Mouse (Mus musculus): ENCODE data around the gene Gm28047. TPM values are rescaled to one million over a fixed set of nuclear protein-coding genes. Genes with fewer than 3 reads are reported as not detected.

Gene Gm28047
- polyA plus RNA-seq, 1 experiment = not detected

DNA sequence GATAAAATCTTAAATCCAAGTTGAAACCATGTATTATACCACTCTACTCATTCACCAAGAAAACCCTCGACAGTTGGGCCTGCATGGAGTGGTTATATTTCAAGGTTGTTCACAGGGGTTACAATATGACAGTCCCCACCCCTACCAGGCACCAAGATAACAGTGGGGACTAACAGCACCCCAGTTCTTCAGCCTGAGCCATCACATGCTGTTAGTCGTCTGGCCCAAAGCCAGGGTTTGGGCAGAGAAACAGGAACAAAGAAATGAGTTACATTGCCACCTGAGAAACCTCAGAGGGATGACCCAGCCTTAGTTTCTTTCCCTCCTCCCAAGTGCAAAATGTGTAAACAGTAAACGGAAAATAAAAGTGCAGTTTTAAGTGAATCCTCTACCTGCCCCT lies 125.5 kb downstream of the Gm28047 start:
- Histone ChIP-seq H3K79me2 (ENCODE audit: control insufficient read depth, insufficient read depth) (peaks cover 40% of the 10 kb centered on the region), H3K36me3 (ENCODE audit: control insufficient read depth, insufficient read depth) (peaks cover 99% of the 10 kb centered on the region), H3K79me3 (ENCODE audit: low read depth) (peaks cover 28% of the 10 kb centered on the region), H3ac (ENCODE audit: control insufficient read depth, insufficient read length, low read depth) (no peak overlapping the region), H3K27me3 (ENCODE audit: control insufficient read depth, insufficient read depth, insufficient read length) (no peaks in the 10 kb centered on the region), H3K4me3 (ENCODE audit: insufficient read depth, poor library complexity, severe bottlenecking) (no peak overlapping the region)
- no peak for TF ChIP-seq FOSL1 (IDR thresholded peaks at IDR 0.05; ENCODE audit: insufficient read depth, low read length, poor library complexity, severe bottlenecking)
- TF ChIP-seq MYOD1 (IDR thresholded peaks at IDR 0.05; ENCODE audit: control insufficient read depth, insufficient read length, low read depth) = no peak
- no peak for TF ChIP-seq MYOG (IDR thresholded peaks at IDR 0.05; ENCODE audit: control insufficient read depth, extremely low read depth, insufficient read length)
- TF ChIP-seq CTCF (IDR thresholded peaks at IDR 0.05; ENCODE audit: control insufficient read depth, insufficient read depth, insufficient read length) = no peak
- no peak for TF ChIP-seq MAX (IDR thresholded peaks at IDR 0.05)
- no peak for TF ChIP-seq CEBPB (IDR thresholded peaks at IDR 0.05; ENCODE audit: low read depth)

DNA sequence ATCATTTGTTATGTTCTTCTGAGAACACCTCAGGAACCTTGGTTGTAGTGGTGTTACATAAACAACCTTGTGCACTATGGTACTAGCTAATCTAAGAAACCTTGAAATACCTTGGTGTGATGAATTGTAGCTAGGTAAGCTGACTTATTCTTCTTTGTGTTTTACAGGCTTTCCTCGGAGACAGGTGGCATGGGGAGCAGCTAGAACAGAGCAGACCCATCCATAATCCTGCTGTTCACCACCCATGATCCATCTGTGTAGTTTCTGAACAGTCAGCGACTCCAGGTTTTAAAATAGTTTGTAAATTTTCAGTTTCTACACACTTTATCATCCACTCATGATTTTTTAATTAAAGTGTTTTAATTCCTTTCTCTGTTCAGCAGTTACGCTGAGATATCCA lies 126.5 kb downstream of the Gm28047 start:
- peaks cover 99% of the 10 kb centered on the region for H3K36me3 ChIP-seq (ENCODE audit: control insufficient read depth, insufficient read depth)
- H3ac ChIP-seq (ENCODE audit: control insufficient read depth, insufficient read length, low read depth) = no peak overlapping the region
- H3K79me2 ChIP-seq (ENCODE audit: control insufficient read depth, insufficient read depth) = peaks cover 51% of the 10 kb centered on the region
- peaks cover 38% of the 10 kb centered on the region for H3K79me3 ChIP-seq (ENCODE audit: low read depth)
- H3K27me3 ChIP-seq (ENCODE audit: control insufficient read depth, insufficient read depth, insufficient read length) = no peaks in the 10 kb centered on the region
- no peak overlapping the region for H3K4me3 ChIP-seq (ENCODE audit: insufficient read depth, poor library complexity, severe bottlenecking)
- TF ChIP-seq CEBPB (IDR thresholded peaks at IDR 0.05; ENCODE audit: low read depth) (no peak), MYOD1 (IDR thresholded peaks at IDR 0.05; ENCODE audit: control insufficient read depth, insufficient read length, low read depth) (no peak), MAX (IDR thresholded peaks at IDR 0.05) (no peak), MYOG (IDR thresholded peaks at IDR 0.05; ENCODE audit: control insufficient read depth, extremely low read depth, insufficient read length) (no peak), CTCF (IDR thresholded peaks at IDR 0.05; ENCODE audit: control insufficient read depth, insufficient read depth, insufficient read length) (no peak), USF1 (IDR thresholded peaks at IDR 0.05; ENCODE audit: low read depth) (no peak), FOSL1 (IDR thresholded peaks at IDR 0.05; ENCODE audit: insufficient read depth, low read length, poor library complexity, severe bottlenecking) (no peak)

DNA sequence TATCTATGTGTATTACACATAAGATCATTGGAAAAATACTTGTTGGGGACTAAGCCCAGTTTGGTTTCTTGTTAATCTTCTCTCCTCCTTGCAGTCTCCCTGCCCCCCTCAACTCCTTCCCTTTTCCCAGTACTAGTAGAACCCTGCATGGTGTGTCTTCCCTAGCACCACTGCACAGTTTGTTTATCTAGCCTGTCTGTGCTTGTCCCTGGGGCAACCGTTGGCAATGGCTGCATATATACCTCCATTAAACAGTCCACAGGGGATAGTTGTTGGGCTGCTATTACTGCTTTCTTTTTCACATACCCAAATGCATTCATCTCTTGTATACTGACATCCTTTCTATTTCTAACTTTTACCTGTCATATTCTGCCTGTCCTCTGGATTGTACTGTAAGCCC lies 137.2 kb downstream of the Gm28047 start:
- Histone ChIP-seq H3K79me2 (ENCODE audit: control insufficient read depth, insufficient read depth) (peaks cover 99% of the 10 kb centered on the region), H3K4me3 (ENCODE audit: insufficient read depth, poor library complexity, severe bottlenecking) (no peak overlapping the region), H3K36me3 (ENCODE audit: control insufficient read depth, insufficient read depth) (peaks cover 100% of the 10 kb centered on the region), H3ac (ENCODE audit: control insufficient read depth, insufficient read length, low read depth) (no peak overlapping the region), H3K79me3 (ENCODE audit: low read depth) (peaks cover 63% of the 10 kb centered on the region), H3K27me3 (ENCODE audit: control insufficient read depth, insufficient read depth, insufficient read length) (no peaks in the 10 kb centered on the region)
- no peak for TF ChIP-seq MYOD1 (IDR thresholded peaks at IDR 0.05; ENCODE audit: control insufficient read depth, insufficient read length, low read depth)
- no peak for TF ChIP-seq CEBPB (IDR thresholded peaks at IDR 0.05; ENCODE audit: low read depth)

- H3ac ChIP-seq (ENCODE audit: control insufficient read depth, insufficient read length, low read depth) = no peak overlapping the region
- TF ChIP-seq FOSL1 (IDR thresholded peaks at IDR 0.05; ENCODE audit: insufficient read depth, low read length, poor library complexity, severe bottlenecking) (no peak), MAX (IDR thresholded peaks at IDR 0.05) (no peak), CTCF (IDR thresholded peaks at IDR 0.05; ENCODE audit: control insufficient read depth, insufficient read depth, insufficient read length) (no peak), MYOD1 (IDR thresholded peaks at IDR 0.05; ENCODE audit: control insufficient read depth, insufficient read length, low read depth) (no peak), CEBPB (IDR thresholded peaks at IDR 0.05; ENCODE audit: low read depth) (no peak), MYOG (IDR thresholded peaks at IDR 0.05; ENCODE audit: control insufficient read depth, extremely low read depth, insufficient read length) (no peak), USF1 (IDR thresholded peaks at IDR 0.05; ENCODE audit: low read depth) (no peak)
- H3K27me3 ChIP-seq (ENCODE audit: control insufficient read depth, insufficient read depth, insufficient read length) = no peaks in the 10 kb centered on the region
- peaks cover 99% of the 10 kb centered on the region for H3K36me3 ChIP-seq (ENCODE audit: control insufficient read depth, insufficient read depth)
- H3K79me3 ChIP-seq (ENCODE audit: low read depth) = peaks cover 67% of the 10 kb centered on the region
- H3K79me2 ChIP-seq (ENCODE audit: control insufficient read depth, insufficient read depth) = peaks cover 99% of the 10 kb centered on the region
- H3K4me3 ChIP-seq (ENCODE audit: insufficient read depth, poor library complexity, severe bottlenecking) = no peak overlapping the region
Measured at GRCm38 (mm10) chr15:102485853-102486252, 139.0 kb downstream of the Gm28047 start.

GRCm38 (mm10) chr15:102483136-102483535 lies 141.7 kb downstream of the Gm28047 start:
- Histone ChIP-seq H3K4me3 (ENCODE audit: insufficient read depth, poor library complexity, severe bottlenecking) (no peak overlapping the region), H3ac (ENCODE audit: control insufficient read depth, insufficient read length, low read depth) (no peak overlapping the region), H3K79me3 (ENCODE audit: low read depth) (peaks cover 69% of the 10 kb centered on the region), H3K36me3 (ENCODE audit: control insufficient read depth, insufficient read depth) (peaks cover 97% of the 10 kb centered on the region), H3K27me3 (ENCODE audit: control insufficient read depth, insufficient read depth, insufficient read length) (no peaks in the 10 kb centered on the region), H3K79me2 (ENCODE audit: control insufficient read depth, insufficient read depth) (peaks cover 99% of the 10 kb centered on the region)
- TF ChIP-seq FOSL1 (IDR thresholded peaks at IDR 0.05; ENCODE audit: insufficient read depth, low read length, poor library complexity, severe bottlenecking) = no peak
- no peak for TF ChIP-seq CTCF (IDR thresholded peaks at IDR 0.05; ENCODE audit: control insufficient read depth, insufficient read depth, insufficient read length)
- no peak for TF ChIP-seq MYOD1 (IDR thresholded peaks at IDR 0.05; ENCODE audit: control insufficient read depth, insufficient read length, low read depth)

DNA sequence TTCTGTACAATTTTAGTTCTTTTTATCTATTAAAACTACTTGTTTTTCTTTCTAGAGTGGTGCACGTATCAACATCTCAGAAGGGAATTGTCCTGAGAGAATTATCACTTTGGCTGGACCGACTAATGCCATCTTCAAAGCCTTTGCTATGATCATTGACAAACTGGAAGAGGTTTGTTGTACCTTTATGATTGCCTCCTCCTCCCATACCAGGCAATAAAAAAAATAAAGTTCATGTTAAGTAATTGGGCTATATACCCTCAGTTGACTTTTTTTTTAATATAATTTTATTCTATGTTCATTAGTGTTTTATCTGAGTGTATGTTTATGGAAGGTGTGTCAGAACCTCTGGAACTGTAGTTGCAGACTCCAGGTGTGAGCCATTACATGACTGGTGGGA lies 150.3 kb downstream of the Gm28047 start:
- Histone ChIP-seq H3K27me3 (ENCODE audit: control insufficient read depth, insufficient read depth, insufficient read length) (no peaks in the 10 kb centered on the region), H3K79me2 (ENCODE audit: control insufficient read depth, insufficient read depth) (peaks cover 91% of the 10 kb centered on the region), H3K36me3 (ENCODE audit: control insufficient read depth, insufficient read depth) (peaks cover 79% of the 10 kb centered on the region), H3ac (ENCODE audit: control insufficient read depth, insufficient read length, low read depth) (no peak overlapping the region), H3K79me3 (ENCODE audit: low read depth) (peaks cover 78% of the 10 kb centered on the region), H3K4me3 (ENCODE audit: insufficient read depth, poor library complexity, severe bottlenecking) (no peak overlapping the region)
- TF ChIP-seq FOSL1 (IDR thresholded peaks at IDR 0.05; ENCODE audit: insufficient read depth, low read length, poor library complexity, severe bottlenecking) (no peak), CEBPB (IDR thresholded peaks at IDR 0.05; ENCODE audit: low read depth) (no peak), MYOG (IDR thresholded peaks at IDR 0.05; ENCODE audit: control insufficient read depth, extremely low read depth, insufficient read length) (no peak), MYOD1 (IDR thresholded peaks at IDR 0.05; ENCODE audit: control insufficient read depth, insufficient read length, low read depth) (no peak), USF1 (IDR thresholded peaks at IDR 0.05; ENCODE audit: low read depth) (no peak), CTCF (IDR thresholded peaks at IDR 0.05; ENCODE audit: control insufficient read depth, insufficient read depth, insufficient read length) (no peak)

Small RNA genes lying within 50 kb of the gene (microRNA-seq; reads per million reads assigned to microRNA genes)
- 0.20 reads per million for gene Mir688 (ENCODE audit: borderline microRNAs expressed)

Other genes with a start within 250 kb of the Gm28047 start
- gene Sp1, start 218.9 kb downstream of the Gm28047 start, polyA plus RNA-seq (2012; fragmentation: generic; extraction: Trizol) = 13.4 TPM
- gene Amhr2, start 179.7 kb downstream of the Gm28047 start, polyA plus RNA-seq (2012; fragmentation: generic; extraction: Trizol) = 0.07 TPM
- gene Prr13, start 166.0 kb downstream of the Gm28047 start, polyA plus RNA-seq (2012; fragmentation: generic; extraction: Trizol) = 113 TPM
- 1,132 TPM for gene Pcbp2, start 154.5 kb downstream of the Gm28047 start, polyA plus RNA-seq (2012; fragmentation: generic; extraction: Trizol)
- not detected for gene Gm10337, start 121.3 kb downstream of the Gm28047 start, polyA plus RNA-seq (2012; fragmentation: generic; extraction: Trizol)
- 11.2 TPM for gene Map3k12, start 108.0 kb downstream of the Gm28047 start, polyA plus RNA-seq (2012; fragmentation: generic; extraction: Trizol)
- gene Tarbp2, start 106.9 kb downstream of the Gm28047 start, polyA plus RNA-seq (2012; fragmentation: generic; extraction: Trizol) = 127 TPM
- gene Npff, start 100.1 kb downstream of the Gm28047 start, polyA plus RNA-seq (2012; fragmentation: generic; extraction: Trizol) = 0.94 TPM
- gene Atf7, start 397 bp upstream of the Gm28047 start, polyA plus RNA-seq (2012; fragmentation: generic; extraction: Trizol) = 31.0 TPM
- 933 TPM for gene Atp5g2, start 47.3 kb upstream of the Gm28047 start, polyA plus RNA-seq (2012; fragmentation: generic; extraction: Trizol)
- gene Calcoco1, start 97.1 kb upstream of the Gm28047 start, polyA plus RNA-seq (2012; fragmentation: generic; extraction: Trizol) = 25.7 TPM